Mouse (Mus musculus): ENCODE data around the gene Clcn6. TPM values are rescaled to one million over a fixed set of nuclear protein-coding genes. Genes with fewer than 3 reads are reported as not detected.
"Not testable (repeated sequence)": the region's sequence is repeated elsewhere in the genome, so short reads cannot be mapped to it uniquely, and the experiment has no call there.

Gene Clcn6
- polyA plus RNA-seq, 1 experiment from 2014 or later: 14.2 TPM

DNA sequence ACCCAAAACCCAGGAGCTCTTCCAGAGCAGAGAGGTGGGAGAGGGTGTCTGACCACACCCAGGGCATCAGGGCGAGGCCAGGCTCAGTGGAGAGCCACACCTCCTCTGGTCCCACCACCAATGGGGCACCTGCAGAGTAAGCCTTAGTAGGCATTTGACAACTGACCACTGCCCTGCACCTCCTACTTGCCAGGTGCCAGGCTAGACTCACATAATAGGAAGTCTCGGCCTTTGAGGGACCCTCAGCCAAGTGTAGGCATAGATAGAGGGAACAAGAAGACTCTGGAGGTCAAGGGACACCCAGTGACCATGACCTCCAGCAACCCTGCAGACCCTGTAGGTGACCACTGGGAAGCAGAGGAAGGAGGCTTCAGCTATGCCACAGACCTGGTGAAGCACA, 5.5 kb upstream of the Clcn6 start:
- peaks cover 61% of the 10 kb centered on the region for H3K4me1 ChIP-seq

DNA sequence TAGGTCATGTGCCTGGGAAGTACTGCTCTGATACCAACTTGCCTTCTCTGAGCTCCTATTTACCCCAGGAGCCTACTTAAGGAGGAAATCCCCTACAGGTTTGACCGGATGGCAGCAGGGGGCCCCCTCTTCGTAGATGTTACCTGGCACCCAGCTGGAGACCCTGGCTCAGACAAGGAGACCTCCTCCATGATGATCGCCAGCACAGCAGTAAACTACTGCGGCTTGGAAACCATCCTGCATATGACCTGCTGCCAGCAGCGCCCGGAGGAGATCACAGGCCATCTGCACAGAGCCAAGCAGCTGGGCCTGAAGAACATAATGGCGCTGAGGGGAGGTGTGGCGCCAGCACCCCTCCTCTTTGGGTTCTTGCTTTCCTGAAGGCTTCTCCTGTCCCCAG, 4.7 kb upstream of the Clcn6 start:
- not testable (repeated sequence) for H3K9me3 ChIP-seq; H3K27me3 ChIP-seq (ENCODE audit: poor library complexity, severe bottlenecking); H3K4me3 ChIP-seq; DNase-seq (ENCODE audit: extremely low spot score, low spot score); H3K27ac ChIP-seq
- WGBS: 91% methylated on average over 6 of the region's 8 CpGs
- peaks cover 57% of the 10 kb centered on the region for H3K36me3 ChIP-seq (replicated peaks)
- peaks cover 62% of the 10 kb centered on the region for H3K4me1 ChIP-seq

More for the DNA sequence above, 5.5 kb upstream of the Clcn6 start:
- DNase-seq (ENCODE audit: extremely low spot score, low spot score): no peak
- Histone ChIP-seq H3K36me3 (replicated peaks) (peaks cover 65% of the 10 kb centered on the region), H3K27ac (no peak overlapping the region), H3K27me3 (ENCODE audit: poor library complexity, severe bottlenecking) (no peaks in the 10 kb centered on the region), H3K4me3 (no peak overlapping the region), H3K9me3 (no peaks in the 10 kb centered on the region)
- WGBS: 98% methylated on average over 2 of the region's 2 CpGs

DNA sequence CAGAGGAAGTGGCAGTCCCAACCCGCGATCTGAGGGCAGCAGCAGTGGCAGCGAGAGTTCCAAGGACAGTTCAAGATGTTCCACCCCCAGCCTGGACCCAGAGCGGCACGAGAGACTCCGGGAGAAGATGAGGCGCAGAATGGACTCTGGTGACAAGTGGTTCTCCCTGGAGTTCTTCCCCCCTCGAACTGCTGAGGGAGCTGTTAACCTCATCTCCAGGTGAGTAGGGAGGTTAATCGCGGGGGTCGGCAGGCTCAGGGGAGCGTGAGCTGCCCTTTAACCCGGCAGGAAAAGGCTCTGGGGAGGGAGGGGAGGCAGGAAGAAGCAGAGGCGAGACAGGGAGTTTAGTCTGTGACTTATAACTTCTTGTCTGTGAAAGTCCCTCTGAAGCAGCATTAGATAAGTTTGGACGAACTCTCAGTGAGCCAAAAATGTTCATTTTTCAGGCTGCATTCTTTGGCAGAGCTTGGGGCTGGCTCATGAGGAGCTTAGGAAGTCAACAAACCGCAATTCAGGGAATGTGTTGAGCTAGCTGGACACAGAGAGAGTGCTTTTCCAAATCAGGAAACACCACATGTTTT, 3.1 kb upstream of the Clcn6 start:
- peaks cover 72% of the 10 kb centered on the region for H3K4me1 ChIP-seq
- WGBS: 5% methylated on average over 16 of the region's 16 CpGs

DNA sequence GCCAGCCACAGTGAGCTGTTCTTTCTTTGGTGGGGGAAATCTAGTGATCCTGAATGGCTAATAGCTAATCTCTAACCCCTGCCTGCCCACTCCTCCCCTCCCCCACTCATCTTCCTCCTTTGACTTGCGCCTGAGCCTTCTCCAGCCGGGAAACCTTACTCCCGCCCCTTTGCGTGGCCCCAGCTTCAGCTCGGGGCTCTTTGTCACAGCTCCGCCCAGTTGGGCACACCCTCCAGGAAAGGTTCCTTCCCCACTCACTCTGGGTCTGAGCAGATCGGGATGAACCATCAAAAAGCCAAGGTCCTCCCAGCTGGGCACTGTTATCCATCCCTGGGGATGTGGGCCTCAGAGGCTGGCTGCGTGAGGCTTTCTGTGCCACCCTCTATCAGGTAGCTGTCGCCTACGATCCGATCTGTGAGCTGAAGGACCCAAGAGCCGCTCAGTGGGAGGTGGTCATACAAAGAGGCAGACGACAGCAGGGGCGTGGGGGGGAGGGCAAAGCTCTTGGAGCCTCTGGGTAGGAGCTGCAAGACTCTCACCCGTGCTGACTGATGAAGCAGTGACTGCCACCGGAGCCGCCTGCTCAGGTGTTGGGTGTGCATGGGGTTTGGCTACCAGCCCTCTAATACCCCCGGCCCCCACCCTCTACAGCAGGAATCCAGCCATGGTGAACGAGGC, 2.5 kb upstream of the Clcn6 start:
- under 1% methylated on average over 19 of the region's 19 CpGs for WGBS
- Histone ChIP-seq H3K4me3 (peak overlapping the region; percentile 77), H3K36me3 (replicated peaks) (peaks cover 48% of the 10 kb centered on the region), H3K27ac (peak overlapping the region; percentile 91), H3K27me3 (ENCODE audit: poor library complexity, severe bottlenecking) (no peaks in the 10 kb centered on the region), H3K4me1 (peaks cover 67% of the 10 kb centered on the region), H3K9me3 (no peaks in the 10 kb centered on the region)
- peak; percentile 83 for DNase-seq (ENCODE audit: extremely low spot score, low spot score)

More for the DNA sequence above, 3.1 kb upstream of the Clcn6 start:
- peak; percentile 36 for DNase-seq (ENCODE audit: extremely low spot score, low spot score)
- H3K4me3 ChIP-seq: peak overlapping the region; percentile 77
- H3K9me3 ChIP-seq: no peaks in the 10 kb centered on the region
- H3K27ac ChIP-seq: peak overlapping the region; percentile 91
- H3K27me3 ChIP-seq (ENCODE audit: poor library complexity, severe bottlenecking): no peaks in the 10 kb centered on the region
- H3K36me3 ChIP-seq (replicated peaks): peaks cover 48% of the 10 kb centered on the region

DNA sequence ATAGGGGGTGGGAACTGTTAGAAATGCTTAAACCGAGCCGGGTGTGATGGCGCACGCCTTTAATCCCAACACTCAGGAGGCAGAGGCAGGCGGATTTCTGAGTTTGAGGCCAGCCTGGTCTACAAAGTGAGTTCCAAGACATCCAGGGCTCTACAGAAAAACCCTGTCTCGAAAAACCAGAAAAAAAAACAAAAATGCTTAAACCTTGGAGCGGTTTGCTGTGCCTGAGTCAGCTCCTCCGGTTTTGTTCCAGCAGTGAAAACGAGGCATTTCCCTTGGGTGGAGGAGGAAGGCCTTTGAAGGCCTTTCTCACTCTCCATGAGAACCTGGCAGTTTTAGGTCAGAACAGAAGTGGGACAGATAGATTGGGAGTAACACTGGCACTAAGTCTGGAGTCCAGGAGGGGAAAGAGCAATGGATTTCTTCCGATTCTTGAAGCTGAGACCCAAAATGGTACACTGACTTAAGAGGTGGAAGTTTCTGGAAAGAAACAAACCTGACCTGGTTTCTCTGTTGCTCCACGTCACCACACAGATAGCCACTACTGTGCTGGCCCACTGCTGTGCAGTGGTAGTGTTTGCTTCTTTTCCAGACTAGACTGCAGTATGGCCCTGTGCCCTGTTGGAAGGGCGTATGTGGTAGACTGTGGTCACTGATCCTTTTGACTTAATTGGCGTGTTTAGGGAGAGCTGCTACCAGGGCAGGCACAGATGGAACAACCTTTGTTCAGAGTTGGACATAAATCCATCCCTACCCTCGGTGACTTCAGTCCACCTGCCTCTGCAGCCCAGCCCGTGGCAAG, 1.6 kb upstream of the Clcn6 start:
- no peaks in the 10 kb centered on the region for H3K27me3 ChIP-seq (ENCODE audit: poor library complexity, severe bottlenecking)
- H3K36me3 ChIP-seq (replicated peaks): peaks cover 46% of the 10 kb centered on the region
- peak overlapping the region; percentile 91 for H3K27ac ChIP-seq
- peaks cover 62% of the 10 kb centered on the region for H3K4me1 ChIP-seq
- DNase-seq (ENCODE audit: extremely low spot score, low spot score): no peak
- no peaks in the 10 kb centered on the region for H3K9me3 ChIP-seq
- WGBS: 66% methylated on average over 15 of the region's 15 CpGs
- peak overlapping the region; percentile 77 for H3K4me3 ChIP-seq

DNA sequence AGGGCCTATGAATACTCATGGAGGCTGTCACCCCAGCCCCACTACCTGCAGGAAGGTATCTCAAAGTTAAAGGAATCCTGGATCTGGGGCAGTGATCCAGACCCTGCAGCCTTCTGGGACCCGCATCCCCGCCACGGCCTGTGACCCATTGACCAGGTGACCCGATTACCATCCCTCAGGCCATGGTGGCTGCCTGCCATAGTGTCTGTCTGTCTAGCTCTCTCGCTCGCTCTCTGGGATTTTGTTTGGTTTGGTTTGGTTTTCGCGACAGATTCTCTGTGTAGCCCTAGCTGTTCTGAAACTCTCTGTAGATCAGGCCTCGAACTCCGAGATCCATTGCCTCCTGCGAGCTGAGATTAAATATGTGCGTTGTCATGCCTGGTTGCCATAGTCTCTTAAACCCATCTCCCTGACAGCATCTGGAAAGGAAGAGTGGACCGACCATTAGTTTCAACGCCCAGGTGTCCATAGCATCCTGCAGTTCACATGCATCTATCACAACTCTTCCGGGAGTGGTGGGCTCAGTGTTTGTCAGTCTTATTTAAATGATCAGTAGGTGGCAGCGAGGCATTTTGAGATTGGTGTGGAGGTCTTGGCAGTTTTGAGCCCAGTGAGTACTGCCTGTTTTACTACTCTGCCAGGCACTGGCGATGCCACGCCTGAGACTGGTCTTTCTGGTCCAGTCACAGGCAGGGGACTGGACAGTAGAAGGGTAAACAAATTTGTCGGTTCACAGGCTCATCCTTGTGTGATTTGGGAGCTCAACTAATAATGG, 820 bp upstream of the Clcn6 start:
- no peak for DNase-seq (ENCODE audit: extremely low spot score, low spot score)
- peaks cover 59% of the 10 kb centered on the region for H3K4me1 ChIP-seq
- H3K27ac ChIP-seq: peak overlapping the region; percentile 91

DNA sequence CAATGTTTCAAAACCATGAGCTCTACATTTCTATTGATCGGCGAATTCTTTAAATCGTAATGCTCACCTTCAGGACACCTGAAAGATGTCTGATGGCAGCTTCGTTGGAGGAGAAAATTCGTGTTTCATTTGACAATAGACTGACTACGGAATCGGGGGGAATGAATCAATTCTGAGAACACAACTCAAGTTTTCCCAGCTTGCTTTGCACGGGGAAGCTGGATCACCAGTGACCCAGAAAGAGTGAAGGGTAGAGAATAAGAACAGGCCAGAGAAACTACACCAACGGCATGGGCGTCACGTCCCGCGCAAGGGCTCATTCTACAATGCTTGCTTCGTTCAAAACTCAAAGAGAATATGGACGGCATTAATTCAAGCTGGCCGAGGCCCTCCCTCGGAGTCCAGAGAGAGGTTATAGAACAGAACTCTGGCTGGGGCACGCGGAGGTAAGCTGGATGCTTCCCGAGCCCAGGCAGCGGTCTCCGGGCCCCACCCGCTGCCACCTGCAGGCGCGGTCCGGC, 482 bp downstream of the Clcn6 start:
- no peak for DNase-seq (ENCODE audit: extremely low spot score, low spot score)
- Histone ChIP-seq H3K4me3 (peak overlapping the region; percentile 77), H3K27me3 (ENCODE audit: poor library complexity, severe bottlenecking) (no peaks in the 10 kb centered on the region), H3K36me3 (replicated peaks) (peaks cover 48% of the 10 kb centered on the region), H3K27ac (peak overlapping the region; percentile 93), H3K9me3 (no peaks in the 10 kb centered on the region), H3K4me1 (peaks cover 52% of the 10 kb centered on the region)
- 7% methylated on average over 26 of the region's 26 CpGs for WGBS

More for the DNA sequence above, 820 bp upstream of the Clcn6 start:
- no peaks in the 10 kb centered on the region for H3K27me3 ChIP-seq (ENCODE audit: poor library complexity, severe bottlenecking)
- H3K36me3 ChIP-seq (replicated peaks): peaks cover 46% of the 10 kb centered on the region
- H3K9me3 ChIP-seq: no peaks in the 10 kb centered on the region
- peak overlapping the region; percentile 77 for H3K4me3 ChIP-seq
- WGBS: 24% methylated on average over 19 of the region's 19 CpGs

DNA sequence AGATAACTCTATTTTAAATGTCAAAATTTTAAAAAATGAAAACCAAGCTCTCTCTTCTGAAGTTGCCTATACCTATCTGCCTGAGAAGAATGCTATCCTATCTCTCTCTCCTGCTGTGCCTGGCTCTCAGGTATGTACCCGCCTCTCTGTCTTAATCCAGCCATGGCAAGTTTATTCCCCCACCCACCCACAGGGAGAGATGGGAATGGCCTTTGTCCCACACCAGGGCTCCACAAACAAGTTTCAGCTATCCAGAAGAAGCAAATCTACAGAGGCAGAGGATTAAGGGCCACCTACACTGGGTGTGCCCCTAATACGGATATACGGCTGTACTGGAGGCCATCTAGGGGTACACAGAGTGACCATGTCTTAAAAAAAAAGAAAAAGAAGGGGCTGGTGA, 3.2 kb downstream of the Clcn6 start:
- no peaks in the 10 kb centered on the region for H3K9me3 ChIP-seq
- 87% methylated on average over 3 of the region's 3 CpGs for WGBS
- H3K4me3 ChIP-seq: no peak overlapping the region
- no peak for DNase-seq (ENCODE audit: extremely low spot score, low spot score)
- H3K27me3 ChIP-seq (ENCODE audit: poor library complexity, severe bottlenecking): no peaks in the 10 kb centered on the region
- H3K36me3 ChIP-seq (replicated peaks): peaks cover 62% of the 10 kb centered on the region
- peaks cover 25% of the 10 kb centered on the region for H3K4me1 ChIP-seq
- no peak overlapping the region for H3K27ac ChIP-seq

DNA sequence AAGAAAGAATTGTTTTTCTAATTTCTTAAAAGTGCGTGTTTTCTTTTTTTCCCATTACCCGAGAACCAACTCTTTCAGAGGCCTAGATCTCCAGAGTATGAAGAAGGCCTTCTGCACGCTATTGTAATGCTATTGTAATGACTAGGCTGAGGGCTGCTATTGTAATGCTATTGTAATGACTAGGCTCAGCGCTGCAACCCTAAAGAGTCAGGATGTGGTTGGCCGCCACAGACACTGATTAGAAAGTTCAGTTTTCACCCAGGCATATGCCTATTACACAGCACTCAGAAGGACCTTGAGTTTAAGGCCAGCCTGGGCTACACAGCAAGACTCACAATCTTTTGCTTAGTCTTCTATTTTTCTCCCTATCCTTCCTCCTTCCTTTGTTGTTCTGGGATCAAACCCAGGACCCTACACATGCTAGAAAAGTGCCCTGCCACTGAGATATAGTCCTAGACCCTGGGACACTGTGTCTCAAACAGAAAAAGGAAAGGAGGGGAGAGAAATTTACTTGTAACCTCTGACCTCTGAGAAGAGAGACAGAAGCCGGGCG, 4.7 kb downstream of the Clcn6 start:
- H3K4me3 ChIP-seq: no peak overlapping the region
- peaks cover 73% of the 10 kb centered on the region for H3K36me3 ChIP-seq (replicated peaks)
- H3K27ac ChIP-seq: no peak overlapping the region
- peaks cover 11% of the 10 kb centered on the region for H3K4me1 ChIP-seq
- DNase-seq (ENCODE audit: extremely low spot score, low spot score): no peak
- H3K27me3 ChIP-seq (ENCODE audit: poor library complexity, severe bottlenecking): no peaks in the 10 kb centered on the region
- no peaks in the 10 kb centered on the region for H3K9me3 ChIP-seq
- 74% methylated on average over 7 of the region's 7 CpGs for WGBS

DNA sequence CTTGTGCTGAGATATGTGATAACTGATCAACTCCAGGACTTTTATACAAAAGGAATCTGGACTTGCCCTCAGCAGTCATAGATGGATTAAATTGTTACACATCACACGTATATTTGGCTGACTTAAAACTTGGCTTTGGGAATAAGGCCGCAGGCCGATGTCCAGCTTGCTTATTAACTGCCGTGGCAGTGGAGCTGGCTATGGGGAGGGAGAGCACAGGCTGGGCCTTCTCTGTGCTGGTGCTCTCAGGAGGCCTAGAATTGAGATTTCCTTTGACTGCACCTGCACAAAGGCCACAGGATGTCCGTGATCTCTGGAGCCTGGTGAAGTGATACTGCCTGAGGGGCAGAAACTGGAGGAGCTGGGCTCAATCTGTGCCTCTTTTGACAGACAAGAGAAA, 8.1 kb downstream of the Clcn6 start:
- Histone ChIP-seq H3K4me1 (no peaks in the 10 kb centered on the region), H3K36me3 (replicated peaks) (peaks cover 90% of the 10 kb centered on the region), H3K27ac (no peak overlapping the region), H3K9me3 (no peaks in the 10 kb centered on the region), H3K27me3 (ENCODE audit: poor library complexity, severe bottlenecking) (no peaks in the 10 kb centered on the region), H3K4me3 (no peak overlapping the region)
- no peak for DNase-seq (ENCODE audit: extremely low spot score, low spot score)
- WGBS: 93% methylated on average over 5 of the region's 5 CpGs

DNA sequence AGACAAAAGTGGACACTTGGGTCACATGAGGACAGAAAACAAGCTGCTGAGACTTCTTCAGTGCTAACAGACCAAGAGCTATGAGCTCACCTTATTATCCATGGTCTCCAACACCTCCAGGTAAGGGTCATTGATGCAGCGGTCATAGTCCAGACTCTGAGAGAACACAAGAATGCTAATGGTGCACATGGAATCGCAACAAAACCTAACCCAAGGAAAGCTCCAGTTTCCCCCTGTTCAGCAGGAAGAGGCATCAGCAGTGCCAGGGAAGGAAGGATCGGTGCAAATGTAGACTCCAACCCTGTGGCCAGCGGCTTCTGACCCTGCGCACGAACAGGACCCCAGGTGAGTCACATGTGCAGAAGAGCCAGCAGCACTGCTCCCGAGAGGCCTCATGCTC, 9.3 kb downstream of the Clcn6 start:
- no peak for DNase-seq (ENCODE audit: extremely low spot score, low spot score)
- H3K36me3 ChIP-seq (replicated peaks): peaks cover 90% of the 10 kb centered on the region

DNA sequence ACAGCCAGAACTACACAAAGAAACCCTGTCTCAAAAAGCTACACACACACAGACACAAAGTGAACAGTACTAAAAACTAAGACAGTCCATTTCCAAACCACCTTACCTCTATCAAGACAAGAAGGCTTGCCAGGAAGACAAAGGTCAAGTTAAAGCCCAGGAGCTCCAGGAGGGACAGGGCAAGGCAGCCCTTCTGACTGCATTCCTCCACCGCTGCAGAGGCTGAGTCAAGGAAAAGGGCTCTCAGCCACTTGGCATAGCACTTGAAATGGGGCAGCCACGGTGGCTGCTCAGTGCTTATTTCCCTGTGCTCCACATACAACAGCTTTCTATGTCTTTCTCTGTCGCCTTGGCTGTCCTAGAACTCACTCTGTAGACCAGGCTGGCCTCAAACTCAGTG, 14.6 kb downstream of the Clcn6 start:
- Histone ChIP-seq H3K9me3 (no peaks in the 10 kb centered on the region), H3K36me3 (replicated peaks) (peaks cover 99% of the 10 kb centered on the region), H3K27ac (no peak overlapping the region), H3K4me1 (no peaks in the 10 kb centered on the region), H3K4me3 (no peak overlapping the region), H3K27me3 (ENCODE audit: poor library complexity, severe bottlenecking) (no peaks in the 10 kb centered on the region)
- 92% methylated on average over 3 of the region's 3 CpGs for WGBS
- no peak for DNase-seq (ENCODE audit: extremely low spot score, low spot score)

More for the DNA sequence above, 9.3 kb downstream of the Clcn6 start:
- 94% methylated on average over 7 of the region's 7 CpGs for WGBS
- no peaks in the 10 kb centered on the region for H3K4me1 ChIP-seq
- H3K27ac ChIP-seq: no peak overlapping the region
- H3K27me3 ChIP-seq (ENCODE audit: poor library complexity, severe bottlenecking): no peaks in the 10 kb centered on the region
- H3K4me3 ChIP-seq: no peak overlapping the region
- H3K9me3 ChIP-seq: no peaks in the 10 kb centered on the region

All from forebrain, embryonic 10.5 days (tissue).